Mouse (Mus musculus) myocyte (in vitro differentiated cells): ENCODE data around the gene Timp4.

Experiments used
- POLR2AphosphoS2 ChIP-seq: IDR thresholded peaks from one replicate; pipeline ENCODE4 v1.6.1; 2011; ENCODE audit warnings: low read depth, control low read depth; ENCODE audit not compliant: insufficient read length
- TCF12 ChIP-seq: IDR thresholded peaks from one replicate; pipeline ENCODE4 v1.6.1; 2011; ENCODE audit warnings: mild to moderate bottlenecking, control low read depth; ENCODE audit not compliant: poor library complexity, insufficient read depth, severe bottlenecking
- TCF3 ChIP-seq: IDR thresholded peaks from one replicate; pipeline ENCODE4 v1.6.1; 2011; ENCODE audit warnings: low read depth, control low read depth; ENCODE audit not compliant: insufficient read length

DNA sequence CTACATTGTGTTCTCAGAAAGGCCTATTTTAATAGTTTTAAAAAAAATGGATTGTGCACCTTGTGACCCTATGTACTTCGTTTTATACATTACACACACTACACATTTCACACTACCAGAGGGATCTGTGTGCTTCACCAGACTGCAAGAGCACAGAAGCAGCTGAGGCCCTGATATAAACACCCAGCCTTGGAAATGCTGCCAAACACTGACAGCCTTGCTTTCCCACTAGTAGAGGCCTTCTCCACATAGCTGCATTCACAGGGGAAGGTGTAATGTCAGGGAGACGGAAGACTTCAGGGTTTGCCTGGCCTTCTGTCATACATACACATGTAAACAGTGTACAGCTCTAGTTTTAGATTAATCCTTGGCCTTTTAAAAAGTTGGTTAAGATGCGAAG is 3.2 kb upstream of the Timp4 start:
- TF ChIP-seq TCF3, result no peak
- TF ChIP-seq POLR2AphosphoS2, result no peak
- no peak for TF ChIP-seq TCF12
